Mouse (Mus musculus) brain, embryonic 14.5 days (tissue): Measurements from ENCODE around the gene Rph3al.

ENCODE experiments used
- CTCF ChIP-seq: fragments of 200-500 bp; IDR thresholded peaks from 2 replicates; pipeline ENCODE4 v1.5.1; 2012; ENCODE audit warnings: inconsistent platforms, mild to moderate bottlenecking, moderate library complexity, borderline replicate concordance; ENCODE audit not compliant: insufficient read depth, insufficient read length; ENCODE audit errors: extremely low read depth
- POLR2A ChIP-seq: fragments of 200-500 bp; IDR thresholded peaks from 2 replicates; pipeline ENCODE4 v1.6.1; 2012; ENCODE audit warnings: mild to moderate bottlenecking, inconsistent platforms, borderline replicate concordance; ENCODE audit not compliant: poor library complexity, insufficient read depth, insufficient read length, severe bottlenecking; ENCODE audit errors: extremely low read depth

- TF ChIP-seq POLR2A (no peak), CTCF (no peak)
Observed at GRCm38 (mm10) chr11:75794602-75795320, 143.5 kb downstream of the Rph3al start.
